Mouse (Mus musculus) neural tube, postnatal 0 days (tissue): ENCODE measurements around the gene Pmis2. TPM values are rescaled to one million over a fixed set of nuclear protein-coding genes. Genes with fewer than 3 reads are reported as not detected.

Experiments
- polyA plus RNA-seq: library from polyadenylated mRNA; unstranded; fragments of >200 nt; fragmentation: Nextera tagmentation; extraction: Ambion mirVana; gene quantifications from 2 replicates; pipeline ENCODE4 v1.2.1, GENCODE M21; 2015

Pmis2 gene
- not detected in 2 replicates for polyA plus RNA-seq

GRCm38 (mm10) chr7:30671480-30671879 is at the start of gene Pmis2:
TSS of gene Pmis2 (minus strand) at chr7:30671605.

GRCm38 (mm10) chr7:30711942-30712341 is 40.5 kb upstream of the Pmis2 start, which contains the start of gene Atp4a:
TSS of gene Atp4a (plus strand) at chr7:30712209.

GRCm38 (mm10) chr7:30698589-30698988 is 27.2 kb upstream of the Pmis2 start, which contains the start of gene 2200002J24Rik:
TSS of gene 2200002J24Rik (plus strand) at chr7:30698926.

GRCm38 (mm10) chr7:30664529-30665200 is 6.7 kb downstream of the Pmis2 start, which contains the start of gene Haus5:
TSS of gene Haus5 (minus strand) at chr7:30664994.

GRCm38 (mm10) chr7:30649591-30650540 is 21.5 kb downstream of the Pmis2 start, which contains the start of gene Rbm42:
TSS of gene Rbm42 (minus strand) at chr7:30650317.

GRCm38 (mm10) chr7:30635752-30636151 is 35.7 kb downstream of the Pmis2 start, which contains the start of gene Etv2:
TSS of gene Etv2 (minus strand) at chr7:30635852.

GRCm38 (mm10) chr7:30625530-30626384 is 45.6 kb downstream of the Pmis2 start, which contains the start of gene Cox6b1:
TSS of gene Cox6b1 (minus strand) at chr7:30626151.

Other genes with a start within 250 kb of the Pmis2 start
- 2.8 and 3.3 TPM in 2 replicates for gene Nfkbid, start 249.9 kb downstream of the Pmis2 start, polyA plus RNA-seq
- gene Aplp1, start 226.1 kb downstream of the Pmis2 start, polyA plus RNA-seq, result 663 and 695 TPM in 2 replicates
- gene Kirrel2, start 213.9 kb downstream of the Pmis2 start, polyA plus RNA-seq, result 0.46 and 0.90 TPM in 2 replicates
- 0.06 and 0.13 TPM in 2 replicates for gene Nphs1, start 213.3 kb downstream of the Pmis2 start, polyA plus RNA-seq
- 0.43 TPM in 1 of 2 replicates, not detected in the other for gene Prodh2, start 178.0 kb downstream of the Pmis2 start, polyA plus RNA-seq
- 45.5 and 62.8 TPM in 2 replicates for gene Arhgap33, start 136.5 kb downstream of the Pmis2 start, polyA plus RNA-seq
- gene Hspb6, start 119.4 kb downstream of the Pmis2 start, polyA plus RNA-seq, result 19.0 and 20.8 TPM in 2 replicates
- gene Proser3, start 119.3 kb downstream of the Pmis2 start, polyA plus RNA-seq, result 3.0 and 4.7 TPM in 2 replicates
- gene Lin37, start 111.8 kb downstream of the Pmis2 start, polyA plus RNA-seq, result 51.7 and 55.9 TPM in 2 replicates
- gene U2af1l4, start 108.3 kb downstream of the Pmis2 start, polyA plus RNA-seq, result 102 and 106 TPM in 2 replicates
- 6.7 and 8.0 TPM in 2 replicates for gene Gm49396, start 108.3 kb downstream of the Pmis2 start, polyA plus RNA-seq
- gene Psenen, start 108.0 kb downstream of the Pmis2 start, polyA plus RNA-seq, result 161 and 167 TPM in 2 replicates
- 1.6 and 4.3 TPM in 2 replicates for gene Igflr1, start 106.2 kb downstream of the Pmis2 start, polyA plus RNA-seq
- gene Kmt2b, start 82.9 kb downstream of the Pmis2 start, polyA plus RNA-seq, result 5.3 and 8.5 TPM in 2 replicates
- gene Zbtb32, start 72.7 kb downstream of the Pmis2 start, polyA plus RNA-seq, result 0.20 and 0.44 TPM in 2 replicates
- gene Upk1a, start 58.8 kb downstream of the Pmis2 start, polyA plus RNA-seq, result 0.31 and 0.53 TPM in 2 replicates
- gene Cox6b1, start 45.5 kb downstream of the Pmis2 start, polyA plus RNA-seq, result 1,537 and 1,621 TPM in 2 replicates
- 0.14 TPM in 1 of 2 replicates, not detected in the other for gene Etv2, start 35.8 kb downstream of the Pmis2 start, polyA plus RNA-seq
- 120 and 125 TPM in 2 replicates for gene Rbm42, start 21.3 kb downstream of the Pmis2 start, polyA plus RNA-seq
- gene Haus5, start 6.6 kb downstream of the Pmis2 start, polyA plus RNA-seq, result 16.8 and 18.2 TPM in 2 replicates
- gene 2200002J24Rik, start 27.3 kb upstream of the Pmis2 start, polyA plus RNA-seq, result not detected in 2 replicates
- 6.1 and 6.3 TPM in 2 replicates for gene Atp4a, start 40.6 kb upstream of the Pmis2 start, polyA plus RNA-seq
- 359 and 361 TPM in 2 replicates for gene Tmem147, start 57.9 kb upstream of the Pmis2 start, polyA plus RNA-seq
- 0.43 and 0.98 TPM in 2 replicates for gene Gapdhs, start 72.1 kb upstream of the Pmis2 start, polyA plus RNA-seq
- gene Sbsn, start 79.9 kb upstream of the Pmis2 start, polyA plus RNA-seq, result 3.3 and 3.7 TPM in 2 replicates
- gene Dmkn, start 92.2 kb upstream of the Pmis2 start, polyA plus RNA-seq, result 5.9 and 7.8 TPM in 2 replicates
- 7.9 and 15.2 TPM in 2 replicates for gene Krtdap, start 116.3 kb upstream of the Pmis2 start, polyA plus RNA-seq
- gene Ffar2, start 152.2 kb upstream of the Pmis2 start, polyA plus RNA-seq, result 0.37 TPM in 1 of 2 replicates, not detected in the other
- gene Ffar3, start 184.6 kb upstream of the Pmis2 start, polyA plus RNA-seq, result not detected in 2 replicates
- not detected in 2 replicates for gene Ffar1, start 190.0 kb upstream of the Pmis2 start, polyA plus RNA-seq
- gene Cd22, start 208.7 kb upstream of the Pmis2 start, polyA plus RNA-seq, result 0.05 TPM in 1 of 2 replicates, not detected in the other
- 19.5 and 38.7 TPM in 2 replicates for gene Mag, start 243.3 kb upstream of the Pmis2 start, polyA plus RNA-seq